Mouse (Mus musculus): ENCODE results near the gene Kbtbd12. TPM values are rescaled to one million over a fixed set of nuclear protein-coding genes. Genes with fewer than 3 reads are reported as not detected.

Kbtbd12 gene
- polyA plus RNA-seq, 1 experiment from 2014 or later, result 0.62 TPM

- DNase-seq (ENCODE audit: low spot score) (no peak), ATAC-seq (ENCODE audit: low FRiP score) (no peak)
- Histone ChIP-seq H3K27me3 (ENCODE audit: control insufficient read depth, insufficient read depth, low read length) (no peaks in the 10 kb centered on the region), H3K9ac (no peak overlapping the region), H3K9me3 (ENCODE audit: control insufficient read depth, low read length) (no peaks in the 10 kb centered on the region), H3K4me3 (replicated peaks; ENCODE audit: low read length) (no peak overlapping the region), H3K36me3 (replicated peaks; ENCODE audit: control insufficient read depth, insufficient read depth) (no peaks in the 10 kb centered on the region), H3K27ac (no peak overlapping the region), H3K4me2 (replicated peaks) (no peak overlapping the region), H3K4me1 (replicated peaks; ENCODE audit: control insufficient read depth, insufficient read depth, low read length) (peaks cover 8% of the 10 kb centered on the region; the same call in 1 of the 2 replicates)
- WGBS, result 76% methylated on average over 6 of the region's 6 CpGs
These were observed 6.5 kb downstream of the Kbtbd12 start for GRCm38 (mm10) chr6:88631293-88631692.

GRCm38 (mm10) chr6:88630560-88630959 is 7.2 kb downstream of the Kbtbd12 start:
- H3K4me3 ChIP-seq (replicated peaks; ENCODE audit: low read length), result no peak overlapping the region
- H3K4me1 ChIP-seq (replicated peaks; ENCODE audit: control insufficient read depth, insufficient read depth, low read length), result peaks cover 8% of the 10 kb centered on the region; the same call in 1 of the 2 replicates
- H3K4me2 ChIP-seq (replicated peaks), result no peak overlapping the region
- H3K9ac ChIP-seq, result no peak overlapping the region
- DNase-seq (ENCODE audit: low spot score) (no peak), ATAC-seq (ENCODE audit: low FRiP score) (no peak)
- no peaks in the 10 kb centered on the region for H3K27me3 ChIP-seq (ENCODE audit: control insufficient read depth, insufficient read depth, low read length)
- H3K9me3 ChIP-seq (ENCODE audit: control insufficient read depth, low read length), result no peaks in the 10 kb centered on the region
- no peak overlapping the region for H3K27ac ChIP-seq
- no peaks in the 10 kb centered on the region for H3K36me3 ChIP-seq (replicated peaks; ENCODE audit: control insufficient read depth, insufficient read depth)
- 86% methylated on average over 5 of the region's 5 CpGs for WGBS

- ATAC-seq (ENCODE audit: low FRiP score), result no peak
- WGBS, result 96% methylated on average over 2 of the region's 2 CpGs
These were observed 7.9 kb downstream of the Kbtbd12 start for GRCm38 (mm10) chr6:88629821-88630220.

GRCm38 (mm10) chr6:88627317-88627811 is 10.4 kb downstream of the Kbtbd12 start:
- under 1% methylated on average over 51 of the region's 51 CpGs for WGBS

More at GRCm38 (mm10) chr6:88629821-88630220, 7.9 kb downstream of the Kbtbd12 start:
- Histone ChIP-seq H3K4me3 (replicated peaks; ENCODE audit: low read length) (no peak overlapping the region), H3K27me3 (ENCODE audit: control insufficient read depth, insufficient read depth, low read length) (no peaks in the 10 kb centered on the region), H3K27ac (no peak overlapping the region), H3K9me3 (ENCODE audit: control insufficient read depth, low read length) (no peaks in the 10 kb centered on the region), H3K4me2 (replicated peaks) (no peak overlapping the region), H3K36me3 (replicated peaks; ENCODE audit: control insufficient read depth, insufficient read depth) (no peaks in the 10 kb centered on the region), H3K4me1 (replicated peaks; ENCODE audit: control insufficient read depth, insufficient read depth, low read length) (peaks cover 8% of the 10 kb centered on the region; the same call in 1 of the 2 replicates), H3K9ac (no peak overlapping the region)
- DNase-seq (ENCODE audit: low spot score), result no peak

GRCm38 (mm10) chr6:88626912-88627311 is 10.8 kb downstream of the Kbtbd12 start:
- Histone ChIP-seq H3K4me3 (replicated peaks; ENCODE audit: low read length) (peak overlapping the region; percentile 56), H3K27me3 (ENCODE audit: control insufficient read depth, insufficient read depth, low read length) (no peaks in the 10 kb centered on the region), H3K36me3 (replicated peaks; ENCODE audit: control insufficient read depth, insufficient read depth) (no peaks in the 10 kb centered on the region), H3K27ac (peak overlapping the region; percentile 85), H3K4me2 (replicated peaks) (peak overlapping the region; percentile 97), H3K9ac (peak overlapping the region; percentile 66), H3K4me1 (replicated peaks; ENCODE audit: control insufficient read depth, insufficient read depth, low read length) (peaks cover 8% of the 10 kb centered on the region; the same call in 1 of the 2 replicates), H3K9me3 (ENCODE audit: control insufficient read depth, low read length) (no peaks in the 10 kb centered on the region)
- ATAC-seq (ENCODE audit: low FRiP score), result peak; percentile 66; the same call in 1 of the 2 replicates
- no peak for DNase-seq (ENCODE audit: low spot score)
- WGBS, result 20% methylated on average over 11 of the region's 11 CpGs

More at GRCm38 (mm10) chr6:88627317-88627811, 10.4 kb downstream of the Kbtbd12 start:
- peak; percentile 96 for ATAC-seq (ENCODE audit: low FRiP score)
- H3K4me2 ChIP-seq (replicated peaks), result peak overlapping the region; percentile 97
- peak; percentile 93 for DNase-seq (ENCODE audit: low spot score)
- peak overlapping the region; percentile 66 for H3K9ac ChIP-seq
- H3K9me3 ChIP-seq (ENCODE audit: control insufficient read depth, low read length), result no peaks in the 10 kb centered on the region
- H3K4me1 ChIP-seq (replicated peaks; ENCODE audit: control insufficient read depth, insufficient read depth, low read length), result peaks cover 8% of the 10 kb centered on the region; the same call in 1 of the 2 replicates
- no peaks in the 10 kb centered on the region for H3K27me3 ChIP-seq (ENCODE audit: control insufficient read depth, insufficient read depth, low read length)
- H3K36me3 ChIP-seq (replicated peaks; ENCODE audit: control insufficient read depth, insufficient read depth), result no peaks in the 10 kb centered on the region
- H3K27ac ChIP-seq, result peak overlapping the region; percentile 85
- H3K4me3 ChIP-seq (replicated peaks; ENCODE audit: low read length), result peak overlapping the region; percentile 56

- ATAC-seq (ENCODE audit: low FRiP score) (no peak), DNase-seq (ENCODE audit: low spot score) (no peak)
- Histone ChIP-seq H3K9ac (no peak overlapping the region), H3K4me1 (replicated peaks; ENCODE audit: control insufficient read depth, insufficient read depth, low read length) (peaks cover 8% of the 10 kb centered on the region; the same call in 1 of the 2 replicates), H3K9me3 (ENCODE audit: control insufficient read depth, low read length) (no peaks in the 10 kb centered on the region), H3K4me2 (replicated peaks) (peak overlapping the region; percentile 97; the same call in 1 of the 2 replicates), H3K4me3 (replicated peaks; ENCODE audit: low read length) (no peak overlapping the region), H3K27ac (peak overlapping the region; percentile 85; the same call in 1 of the 2 replicates), H3K27me3 (ENCODE audit: control insufficient read depth, insufficient read depth, low read length) (no peaks in the 10 kb centered on the region), H3K36me3 (replicated peaks; ENCODE audit: control insufficient read depth, insufficient read depth) (no peaks in the 10 kb centered on the region)
- whole genome bisulfite sequencing, result 57% methylated on average over 4 of the region's 4 CpGs
These were observed 11.3 kb downstream of the Kbtbd12 start for GRCm38 (mm10) chr6:88626462-88626861.

- Histone ChIP-seq H3K27ac (no peak overlapping the region), H3K9ac (no peak overlapping the region), H3K27me3 (ENCODE audit: control insufficient read depth, insufficient read depth, low read length) (no peaks in the 10 kb centered on the region), H3K4me3 (replicated peaks; ENCODE audit: low read length) (no peak overlapping the region), H3K36me3 (replicated peaks; ENCODE audit: control insufficient read depth, insufficient read depth) (no peaks in the 10 kb centered on the region), H3K4me1 (replicated peaks; ENCODE audit: control insufficient read depth, insufficient read depth, low read length) (peaks cover under 1% of the 10 kb centered on the region; the same call in 1 of the 2 replicates), H3K4me2 (replicated peaks) (no peak overlapping the region), H3K9me3 (ENCODE audit: control insufficient read depth, low read length) (no peaks in the 10 kb centered on the region)
- no peak for DNase-seq (ENCODE audit: low spot score)
- WGBS, result 85% methylated on average over 4 of the region's 4 CpGs
- no peak for ATAC-seq (ENCODE audit: low FRiP score)
These were observed 15.8 kb downstream of the Kbtbd12 start for GRCm38 (mm10) chr6:88621816-88622481.

- H3K4me1 ChIP-seq (replicated peaks; ENCODE audit: control insufficient read depth, insufficient read depth, low read length), result no peaks in the 10 kb centered on the region
- no peak overlapping the region for H3K4me2 ChIP-seq (replicated peaks)
- ATAC-seq (ENCODE audit: low FRiP score) (no peak), DNase-seq (ENCODE audit: low spot score) (peak; percentile 28)
- no peaks in the 10 kb centered on the region for H3K27me3 ChIP-seq (ENCODE audit: control insufficient read depth, insufficient read depth, low read length)
- 52% methylated on average over 5 of the region's 5 CpGs for WGBS
- no peak overlapping the region for H3K9ac ChIP-seq
- no peak overlapping the region for H3K27ac ChIP-seq
- H3K9me3 ChIP-seq (ENCODE audit: control insufficient read depth, low read length), result no peaks in the 10 kb centered on the region
- no peaks in the 10 kb centered on the region for H3K36me3 ChIP-seq (replicated peaks; ENCODE audit: control insufficient read depth, insufficient read depth)
- H3K4me3 ChIP-seq (replicated peaks; ENCODE audit: low read length), result no peak overlapping the region
These were observed 18.2 kb downstream of the Kbtbd12 start for GRCm38 (mm10) chr6:88619542-88619941.

GRCm38 (mm10) chr6:88615352-88615751 is 22.4 kb downstream of the Kbtbd12 start:
- no peaks in the 10 kb centered on the region for H3K36me3 ChIP-seq (replicated peaks; ENCODE audit: control insufficient read depth, insufficient read depth)
- H3K27ac ChIP-seq, result no peak overlapping the region
- H3K4me2 ChIP-seq (replicated peaks), result no peak overlapping the region
- no peaks in the 10 kb centered on the region for H3K9me3 ChIP-seq (ENCODE audit: control insufficient read depth, low read length)
- no peak overlapping the region for H3K9ac ChIP-seq
- no peaks in the 10 kb centered on the region for H3K27me3 ChIP-seq (ENCODE audit: control insufficient read depth, insufficient read depth, low read length)
- H3K4me3 ChIP-seq (replicated peaks; ENCODE audit: low read length), result no peak overlapping the region
- DNase-seq (ENCODE audit: low spot score) (no peak), ATAC-seq (ENCODE audit: low FRiP score) (no peak)
- H3K4me1 ChIP-seq (replicated peaks; ENCODE audit: control insufficient read depth, insufficient read depth, low read length), result no peaks in the 10 kb centered on the region
- 88% methylated on average over 2 of the region's 2 CpGs for WGBS
